Mouse (Mus musculus) gastrocnemius, adult 2 months (tissue): ENCODE data around the gene Slc17a9. TPM values are rescaled to one million over a fixed set of nuclear protein-coding genes. Genes with fewer than 3 reads are reported as not detected.
A peak's percentile ranks its signal among the peaks of the same experiment; 100 is the strongest.

ENCODE experiments used
- DNase-seq: peaks from one replicate; pipeline ENCODE4 v3.0.0; 2022
- H3K27ac ChIP-seq: fragments of 200-600 bp; 2 replicates; pipeline ENCODE4 v1.8.1; 2022; ENCODE audit warnings: mild to moderate bottlenecking
- H3K4me3 ChIP-seq: fragments of 200-600 bp; 2 replicates; pipeline ENCODE4 v1.8.1; 2022; ENCODE audit warnings: mild to moderate bottlenecking, moderate library complexity
- CTCF ChIP-seq: fragments of 200-600 bp; IDR thresholded peaks from 2 replicates; pipeline ENCODE4 v1.8.1; 2022; ENCODE audit warnings: antibody characterized with exemption, mild to moderate bottlenecking, moderate library complexity
- intact Hi-C: fragments of 180-260 bp; cut with DNase I; formaldehyde crosslinking; loops from one replicate; pipeline ENCODE4 v1.15.1; 2025
- long read RNA-seq, 2 experiments: library from polyadenylated mRNA; stranded (forward); transcript quantifications; one replicate each; pipeline ENCODE4 v2.0.0; 2021
- total RNA-seq, 2 experiments: library from RNA; stranded (reverse); gene quantifications; 2 replicates each; pipeline ENCODE4 v1.2.3; 2021

Gene Slc17a9
- under 1 TPM in 1 of 2 experiments, not detected in 1; 0.33 TPM for total RNA-seq
- long read RNA-seq, experiment 1: 0 reads
- long read RNA-seq, experiment 2, partial matches to known transcripts: 0 of 1 reads
- long read RNA-seq, experiment 2, other reads (novel, unspliced or antisense): 1 of 1 reads

DNA sequence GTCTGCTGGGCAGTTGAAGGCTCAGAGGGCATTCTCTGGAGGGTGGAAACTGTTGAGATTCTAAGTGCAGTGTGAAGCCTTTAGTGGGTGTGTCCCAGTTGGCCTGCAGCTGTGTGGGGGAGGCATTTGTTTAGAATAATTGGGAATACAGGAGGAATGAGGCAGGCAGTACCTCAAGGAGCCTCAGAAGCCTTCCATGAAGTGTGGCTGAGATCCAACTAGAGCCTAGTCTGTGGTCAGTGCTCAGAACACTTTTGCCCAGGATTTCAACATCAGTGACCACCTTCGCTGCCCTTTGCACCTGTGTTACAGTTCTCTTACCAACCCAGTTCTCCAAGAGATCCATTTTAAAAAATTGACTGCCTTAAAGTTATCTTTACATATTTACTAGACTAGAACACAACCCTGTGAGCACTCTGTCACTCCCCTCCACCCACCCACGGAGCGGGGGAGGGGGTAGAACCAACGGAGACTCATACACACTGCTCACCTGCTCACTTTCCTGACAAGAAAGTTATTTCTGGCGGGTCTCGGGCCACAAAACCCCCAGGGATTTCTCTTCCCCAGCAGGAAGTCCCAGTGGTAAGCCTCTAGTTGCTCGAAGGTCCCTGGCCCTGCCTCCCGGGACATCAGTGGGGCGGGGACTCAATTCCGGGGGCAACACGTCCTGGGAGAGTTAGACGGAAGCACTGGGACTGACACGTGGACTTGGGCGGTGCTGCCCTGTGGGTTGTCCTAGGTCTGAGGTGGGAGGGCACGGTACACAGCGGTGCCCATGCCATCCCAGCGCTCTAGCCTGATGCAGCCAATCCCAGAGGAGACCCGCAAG, at the start of gene Slc17a9:
Gene Slc17a9, plus strand, starts transcription at position 679 of the 829 bp plus-strand sequence.
- peak; percentile 55 for DNase-seq
- TF ChIP-seq CTCF: no peak
- Histone ChIP-seq H3K4me3 (peak within 1 kb of the TSS; percentile 59), H3K27ac (peak within 1 kb of the TSS; percentile 35; the same call in 1 of the 2 replicates)
- intact Hi-C loops: no loop called here

- no peak overlapping the region for H3K4me3 ChIP-seq
- no peak for TF ChIP-seq CTCF
- intact Hi-C loops: no loop called here
- no peak for DNase-seq
- no peak overlapping the region for H3K27ac ChIP-seq
These were observed 48.4 kb upstream of the Slc17a9 start for GRCm38 (mm10) chr2:180676706-180677105.

GRCm38 (mm10) chr2:180678609-180679140, 46.4 kb upstream of the Slc17a9 start:
- DNase-seq: peak; percentile 47
- no peak overlapping the region for H3K4me3 ChIP-seq
- intact Hi-C loops: loop anchor here (1.0 to 2.0 kb wide), 2 partner anchors 32 to 67 kb away; partner anchors contain the start of gene Gid8
- peak; percentile 85 for TF ChIP-seq CTCF
- H3K27ac ChIP-seq: no peak overlapping the region

DNA sequence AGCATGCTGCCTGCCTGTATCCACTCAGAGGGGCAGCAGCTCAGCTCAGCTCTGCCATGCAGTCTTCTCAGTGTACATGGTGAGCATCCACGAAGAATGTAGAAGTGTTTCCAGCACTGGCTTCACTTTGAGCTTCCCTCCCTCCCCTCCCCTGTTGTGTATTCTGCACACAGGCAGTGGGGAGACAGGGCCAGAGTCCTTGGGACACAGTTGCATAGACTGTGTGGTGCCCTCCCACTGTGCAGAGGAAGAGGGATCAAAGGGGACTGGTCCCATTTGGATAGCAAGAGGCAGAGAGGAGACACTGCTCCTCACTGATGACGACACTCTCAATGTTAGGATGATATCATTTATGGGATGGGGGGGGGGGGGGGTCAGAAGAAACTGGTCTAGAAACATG, 43.8 kb upstream of the Slc17a9 start:
- no peak for DNase-seq
- no peak overlapping the region for H3K27ac ChIP-seq
- no peak overlapping the region for H3K4me3 ChIP-seq
- no peak for TF ChIP-seq CTCF
- intact Hi-C loops: no loop called here

DNA sequence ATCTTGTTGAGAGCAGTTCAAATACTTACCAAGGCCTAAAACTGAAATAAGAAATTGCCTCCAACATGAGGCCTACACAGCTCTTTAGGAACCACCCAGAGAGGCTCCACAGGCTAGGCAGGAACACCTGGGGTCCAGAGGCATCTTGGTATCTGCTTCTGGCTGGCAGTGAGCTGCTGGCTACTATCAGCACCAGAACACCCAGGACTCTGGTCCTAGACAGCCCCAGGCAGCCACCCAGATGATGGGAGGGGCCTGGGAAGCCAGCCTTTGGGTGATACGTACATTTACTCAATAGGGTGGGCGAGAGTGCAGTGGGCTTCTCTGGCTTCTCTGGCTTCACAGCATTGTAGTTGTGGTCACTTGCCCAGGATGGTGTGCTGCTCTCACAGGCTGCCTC, 41.5 kb upstream of the Slc17a9 start:
- DNase-seq: no peak
- Histone ChIP-seq H3K27ac (no peak overlapping the region), H3K4me3 (no peak overlapping the region)
- no peak for TF ChIP-seq CTCF
- intact Hi-C loops: no loop called here

- no peak for DNase-seq
- Histone ChIP-seq H3K27ac (no peak overlapping the region), H3K4me3 (no peak overlapping the region)
- no peak for TF ChIP-seq CTCF
- intact Hi-C loops: no loop called here
These were observed 41.0 kb upstream of the Slc17a9 start for GRCm38 (mm10) chr2:180684031-180684430.

DNA sequence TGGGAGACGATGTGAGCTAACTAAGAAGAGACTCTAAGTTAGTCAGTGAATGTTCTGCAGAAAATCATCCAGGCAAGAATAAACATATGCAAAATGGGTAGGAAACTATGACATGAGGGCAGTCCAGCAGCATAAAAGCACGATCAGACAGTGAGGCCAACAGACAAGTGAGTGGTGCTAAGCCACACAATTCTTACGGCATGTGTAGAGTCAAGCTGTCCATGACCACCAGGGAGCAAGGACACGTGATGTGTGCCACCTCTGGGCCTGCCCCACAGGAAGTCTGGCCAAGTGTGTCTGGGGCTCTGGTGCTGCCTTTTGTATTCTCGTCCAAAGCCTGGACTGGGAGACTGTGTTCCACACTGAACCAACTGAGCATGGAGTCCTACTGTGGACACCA, 35.2 kb upstream of the Slc17a9 start:
- intact Hi-C loops: no loop called here
- no peak for TF ChIP-seq CTCF
- no peak overlapping the region for H3K4me3 ChIP-seq
- DNase-seq: no peak
- H3K27ac ChIP-seq: 0 out of 2 replicates have a peak overlapping the region, but pooled peaks have one; percentile 16

DNA sequence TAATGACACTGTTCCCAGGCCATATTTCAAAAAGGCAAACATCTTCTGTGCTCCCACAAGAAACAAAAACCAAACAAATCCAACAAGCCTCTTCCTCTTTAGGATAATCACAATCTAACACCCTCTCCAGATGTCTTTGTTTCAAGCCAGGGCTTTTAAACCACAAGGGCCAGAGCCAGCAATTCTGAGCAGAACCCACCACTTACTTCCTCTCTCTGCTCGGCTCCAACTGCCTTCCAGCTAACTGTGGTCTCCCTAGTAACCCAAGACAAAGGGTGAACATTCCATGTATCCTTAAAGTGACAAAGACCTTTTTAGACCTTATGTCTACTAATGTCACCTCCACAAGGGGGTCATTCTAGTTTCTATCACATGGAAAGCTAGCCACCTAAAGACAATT, 32.4 kb upstream of the Slc17a9 start:
- intact Hi-C loops: no loop called here
- DNase-seq: no peak
- TF ChIP-seq CTCF: no peak
- H3K27ac ChIP-seq: peak overlapping the region; percentile 76
- peak overlapping the region; percentile 50 for H3K4me3 ChIP-seq

- DNase-seq: no peak
- Histone ChIP-seq H3K4me3 (no peak overlapping the region), H3K27ac (peak overlapping the region; percentile 8; the same call in 1 of the 2 replicates)
- no peak for TF ChIP-seq CTCF
- intact Hi-C loops: no loop called here
These were observed 29.9 kb upstream of the Slc17a9 start for GRCm38 (mm10) chr2:180695176-180695575.

DNA sequence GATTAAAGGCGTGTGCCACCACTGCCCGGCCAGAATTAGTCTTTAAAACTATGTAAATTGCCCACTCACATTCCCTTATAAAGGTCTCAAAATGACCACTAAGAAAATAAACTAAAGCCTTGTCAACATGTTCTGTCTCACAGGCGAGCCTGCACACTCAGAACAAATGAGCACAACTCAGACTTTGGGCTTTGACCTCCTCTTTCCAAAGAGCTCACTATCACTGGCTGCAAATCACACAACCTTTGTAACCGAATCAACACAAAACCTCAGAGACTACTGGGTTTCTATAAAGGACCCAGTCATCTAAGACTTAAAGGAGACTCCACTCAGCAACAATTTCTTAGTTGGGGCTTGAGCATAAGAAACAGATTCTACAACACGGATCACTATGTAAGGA, 24.6 kb upstream of the Slc17a9 start:
- H3K27ac ChIP-seq: peak overlapping the region; percentile 98

GRCm38 (mm10) chr2:180701053-180701766, 23.9 kb upstream of the Slc17a9 start:
- no peak for TF ChIP-seq CTCF
- intact Hi-C loops: no loop called here
- Histone ChIP-seq H3K4me3 (peak overlapping the region; percentile 95), H3K27ac (peak overlapping the region; percentile 98)
- DNase-seq: no peak

More for the DNA sequence above, 24.6 kb upstream of the Slc17a9 start:
- intact Hi-C loops: no loop called here
- H3K4me3 ChIP-seq: peak overlapping the region; percentile 95
- no peak for DNase-seq
- TF ChIP-seq CTCF: no peak

- Histone ChIP-seq H3K27ac (peak overlapping the region; percentile 98), H3K4me3 (peak overlapping the region; percentile 95)
- peak; percentile 96 for DNase-seq
- 0 out of 2 replicates have a peak, but pooled peaks have one; percentile 1 for TF ChIP-seq CTCF
- intact Hi-C loops: no loop called here
These were observed 23.1 kb upstream of the Slc17a9 start for GRCm38 (mm10) chr2:180701767-180702621.
